Mouse (Mus musculus) lung, postnatal 25 days (tissue): ENCODE results near the gene Nt5c.
A peak's percentile ranks its signal among the peaks of the same experiment; 100 is the strongest.
"Not testable (repeated sequence)": the region's sequence is repeated elsewhere in the genome, so short reads cannot be mapped to it uniquely, and the experiment has no call there.

Experiments used
- DNase-seq: peaks from one replicate; pipeline ENCODE4 v3.0.0; 2022; ENCODE audit warnings: low spot score

Nt5c gene

DNA sequence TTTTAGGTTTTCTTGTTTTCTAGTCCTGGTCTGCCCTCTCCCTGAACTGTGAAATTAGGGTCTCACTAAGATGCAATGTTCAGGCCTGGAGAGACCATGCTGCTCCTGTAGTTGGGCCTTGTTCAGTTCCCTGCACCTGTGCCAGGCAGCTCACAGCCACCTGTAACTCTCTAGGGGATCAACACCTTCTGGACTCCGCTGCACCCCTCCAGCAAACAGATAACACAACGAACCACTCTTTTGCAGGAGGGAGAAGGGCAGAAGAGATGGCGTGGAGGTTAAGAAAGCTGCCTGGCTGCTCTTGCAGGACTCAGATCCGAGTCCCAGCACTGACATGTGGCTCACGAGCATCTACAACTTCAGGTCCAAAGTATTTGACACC lies 18.8 kb upstream of the Nt5c start:
- DNase-seq = no peak

DNA sequence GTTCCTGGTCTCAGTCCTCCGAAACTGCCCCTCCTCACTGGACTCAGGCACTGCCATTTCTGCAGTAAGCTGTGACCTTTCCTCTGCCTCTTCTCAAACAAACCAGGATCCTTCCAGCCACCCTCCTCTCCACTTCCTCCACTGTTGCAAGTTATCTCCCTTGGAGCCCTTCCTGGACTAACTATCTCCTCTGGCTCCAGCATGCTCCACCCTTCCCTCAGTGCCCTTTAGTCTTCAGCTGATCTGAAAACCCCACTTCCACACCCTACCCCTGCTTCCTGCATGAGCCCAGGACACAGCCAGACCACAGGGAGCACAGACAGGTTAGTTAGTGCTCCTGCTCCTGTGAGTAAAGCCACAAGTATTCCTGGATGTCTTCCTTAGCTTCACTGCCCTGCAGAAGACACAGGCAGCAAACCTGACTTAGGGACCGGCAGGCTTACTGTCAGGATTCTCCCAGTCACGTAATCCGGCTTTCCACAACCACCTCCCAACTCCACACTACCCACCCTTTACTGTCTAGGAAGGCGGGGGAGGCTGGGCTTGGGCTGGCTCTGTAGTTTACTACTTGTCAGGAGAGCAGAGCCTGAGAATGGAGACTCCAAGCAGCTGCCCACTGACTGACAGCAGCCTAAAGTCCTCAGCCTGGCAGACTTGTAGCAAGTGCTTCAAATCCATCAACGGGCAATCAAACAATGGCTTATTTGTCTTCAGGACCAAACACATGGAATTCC lies 18.3 kb upstream of the Nt5c start:
- no peak for DNase-seq

DNA sequence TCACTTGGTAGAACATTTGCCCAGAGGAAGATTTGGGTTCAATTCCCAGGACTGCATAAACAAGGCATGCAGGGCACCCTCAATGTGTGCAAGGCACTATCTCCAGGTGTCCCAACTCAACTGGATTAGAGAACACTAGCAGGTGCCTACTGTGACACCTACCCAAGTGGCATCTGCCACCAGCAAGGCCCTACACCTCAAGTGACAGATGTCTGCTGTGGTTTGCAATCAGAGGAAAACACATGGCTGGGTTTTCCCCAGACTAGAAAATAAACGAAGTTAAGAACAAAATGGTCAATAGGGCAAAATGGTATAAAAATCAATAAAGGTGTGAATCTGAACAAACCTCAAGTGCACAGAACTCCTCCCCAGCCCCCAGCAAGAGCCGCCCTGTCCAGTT lies 16.4 kb upstream of the Nt5c start:
- DNase-seq = peak; percentile 11

DNA sequence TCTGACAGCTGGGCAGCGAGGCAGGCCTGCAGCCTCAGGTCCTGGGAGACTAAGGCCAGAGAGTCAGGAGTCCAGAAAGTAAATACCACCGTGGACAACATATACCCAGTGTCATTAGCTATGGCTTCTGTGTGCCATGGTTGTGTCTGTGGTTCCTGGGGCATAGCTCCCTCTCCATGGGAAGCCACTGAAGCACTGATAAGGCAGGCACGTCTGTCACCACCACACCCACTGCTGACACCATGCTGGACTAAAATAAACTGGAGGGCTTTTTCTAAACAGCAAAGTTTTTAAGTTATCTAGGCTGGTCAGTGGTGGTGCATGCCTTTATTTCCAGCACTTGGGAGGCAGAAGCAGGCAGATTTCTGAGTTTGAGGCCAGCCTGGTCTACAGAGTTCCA lies 14.9 kb upstream of the Nt5c start:
- no peak for DNase-seq

DNA sequence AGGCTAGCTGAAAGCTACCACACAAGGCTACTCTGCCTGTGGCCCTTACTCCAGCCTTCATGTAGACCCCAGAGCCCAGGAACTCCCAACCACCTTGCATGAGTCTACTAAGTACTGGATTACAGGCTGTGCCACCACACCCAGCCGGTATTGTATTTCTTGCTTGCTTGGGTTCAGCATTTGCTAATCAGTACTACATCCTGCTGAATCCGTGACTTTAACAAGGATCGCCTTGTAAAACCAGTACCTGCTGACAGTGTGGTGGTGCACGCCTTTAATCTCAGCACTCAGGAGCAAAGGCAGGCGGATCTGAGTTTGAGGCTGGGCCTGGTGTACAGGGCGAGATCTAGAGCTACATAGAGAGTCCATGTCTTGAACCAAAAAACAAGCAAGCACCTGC lies 11.0 kb upstream of the Nt5c start:
- no peak for DNase-seq

DNA sequence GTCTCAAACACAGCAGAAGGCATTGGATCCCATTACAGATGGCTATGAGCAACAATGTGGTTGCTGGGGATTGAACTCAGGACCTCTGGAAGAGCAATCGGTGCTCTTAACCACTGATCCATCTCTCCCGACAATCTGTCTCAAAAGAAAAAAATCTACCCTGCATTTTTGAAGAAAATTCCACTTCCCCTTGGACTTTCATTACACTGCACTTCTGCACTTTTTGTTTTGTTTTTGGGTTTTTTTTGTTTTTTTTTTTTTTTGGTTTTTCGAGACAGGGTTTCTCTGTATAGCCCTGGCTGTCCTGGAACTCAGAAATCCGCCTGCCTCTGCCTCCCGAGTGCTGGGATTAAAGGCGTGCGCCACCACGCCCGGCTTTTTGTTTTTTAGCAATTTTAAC lies 4.9 kb upstream of the Nt5c start:
- DNase-seq = not testable (repeated sequence)

DNA sequence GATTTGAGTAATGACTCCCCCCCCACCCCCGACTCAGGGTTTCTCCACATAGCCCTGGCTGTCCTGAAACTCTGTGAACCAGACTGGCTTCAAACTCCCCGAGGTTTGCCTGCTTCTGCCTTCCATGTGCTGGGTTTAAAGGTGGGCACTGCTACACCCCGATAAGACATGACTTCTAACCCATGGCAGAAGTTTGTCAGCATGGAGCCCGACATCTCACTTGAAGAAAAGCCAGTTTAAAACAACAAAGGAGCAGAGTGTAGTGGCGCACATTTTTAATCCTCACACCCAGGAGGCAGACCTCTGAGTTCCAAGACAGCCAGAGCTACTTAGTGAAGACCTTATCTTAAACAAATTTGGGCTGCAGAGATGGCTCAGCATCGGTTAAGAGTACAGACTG lies 725 bp upstream of the Nt5c start:
- no peak for DNase-seq

DNA sequence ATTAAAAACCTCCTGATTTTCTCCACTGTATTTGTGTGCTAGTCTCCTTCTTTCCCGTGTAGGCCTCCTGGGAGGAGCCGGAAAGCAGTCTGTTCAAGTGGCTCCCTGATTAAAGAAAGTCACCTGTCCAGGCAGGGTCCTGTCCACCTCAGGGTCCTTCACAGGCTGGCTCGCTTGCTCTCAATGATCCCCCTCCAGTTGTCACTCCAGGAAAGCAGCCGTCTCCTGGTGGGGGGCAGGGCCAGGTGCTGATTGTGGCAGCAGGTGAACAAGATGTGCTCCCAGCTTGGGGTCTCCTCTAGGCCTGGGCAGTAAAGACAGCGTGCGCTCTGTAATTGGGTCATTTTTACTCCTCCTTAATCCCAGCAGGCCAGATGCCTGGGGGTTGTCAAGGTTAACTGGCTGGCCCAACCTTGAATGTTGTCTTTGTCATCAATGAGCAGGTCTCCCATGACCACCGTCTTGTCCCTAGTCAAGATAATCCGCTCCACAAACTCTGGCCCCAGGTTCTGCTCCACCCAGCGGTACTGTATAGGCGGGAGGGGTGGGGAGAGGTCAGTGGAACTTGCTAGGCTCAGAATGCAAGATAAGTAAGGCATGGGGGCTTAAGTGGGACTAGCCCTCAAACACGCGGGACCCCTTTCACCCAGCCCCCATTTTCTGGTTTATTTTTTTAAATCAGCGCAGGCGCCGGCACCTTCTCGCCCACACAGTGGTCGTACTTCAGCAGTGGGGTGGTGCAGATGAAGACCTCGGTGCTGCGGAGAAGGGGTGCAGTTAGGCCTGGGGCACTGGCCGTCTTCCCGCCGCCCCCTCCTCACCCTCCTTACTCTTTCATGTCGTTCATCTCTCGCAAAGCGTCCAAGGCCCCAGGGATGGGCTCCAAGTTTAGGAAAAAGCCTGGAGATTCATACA lies 964 bp downstream of the Nt5c start:
- DNase-seq = no peak

DNA sequence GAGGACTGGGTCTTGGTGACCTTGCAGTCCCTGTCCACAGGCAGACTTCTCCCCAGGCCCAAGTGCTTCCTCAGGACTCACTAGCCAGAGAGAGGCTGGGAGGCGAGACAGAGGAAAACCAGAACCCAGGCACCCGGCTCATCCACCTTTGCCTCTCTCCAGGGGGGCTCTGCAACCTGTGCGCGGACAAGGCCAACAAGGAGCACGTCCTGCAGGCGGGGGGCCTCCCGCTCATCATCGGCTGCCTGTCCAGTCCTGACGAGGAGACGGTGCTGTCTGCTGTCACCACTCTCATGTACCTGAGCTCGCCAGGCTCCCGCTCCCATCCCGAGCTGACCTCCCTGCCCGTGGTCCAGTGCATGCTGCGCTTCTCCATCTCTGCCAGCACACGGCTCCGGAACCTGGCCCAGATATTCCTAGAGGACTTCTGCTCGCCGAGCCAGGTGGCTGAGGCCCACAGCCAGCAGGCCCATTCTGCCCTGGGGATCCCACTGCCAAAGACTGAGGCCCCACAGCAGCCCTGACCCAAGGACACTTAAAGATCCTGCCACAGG lies 3.0 kb downstream of the Nt5c start:
- no peak for DNase-seq

DNA sequence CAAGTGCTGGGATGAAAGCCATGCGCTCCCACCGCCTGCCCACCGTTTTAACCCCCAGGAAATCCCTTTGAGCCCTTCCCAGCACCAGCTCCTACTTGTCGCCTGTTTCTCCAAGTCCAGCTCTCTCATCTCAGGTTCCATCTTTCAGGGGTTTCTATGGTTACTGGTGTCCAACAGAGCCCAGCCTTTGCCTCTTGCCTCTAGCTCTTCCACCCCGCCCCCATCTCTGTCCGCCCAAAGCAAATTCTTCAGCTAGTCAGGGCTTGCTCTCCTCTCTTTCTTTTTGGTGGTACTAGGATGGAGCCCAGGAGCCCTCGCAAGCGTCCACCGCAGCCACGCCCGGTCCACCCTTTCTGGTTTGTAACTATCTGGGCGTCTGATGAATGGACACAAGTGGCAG lies 6.5 kb downstream of the Nt5c start:
- DNase-seq = no peak

DNA sequence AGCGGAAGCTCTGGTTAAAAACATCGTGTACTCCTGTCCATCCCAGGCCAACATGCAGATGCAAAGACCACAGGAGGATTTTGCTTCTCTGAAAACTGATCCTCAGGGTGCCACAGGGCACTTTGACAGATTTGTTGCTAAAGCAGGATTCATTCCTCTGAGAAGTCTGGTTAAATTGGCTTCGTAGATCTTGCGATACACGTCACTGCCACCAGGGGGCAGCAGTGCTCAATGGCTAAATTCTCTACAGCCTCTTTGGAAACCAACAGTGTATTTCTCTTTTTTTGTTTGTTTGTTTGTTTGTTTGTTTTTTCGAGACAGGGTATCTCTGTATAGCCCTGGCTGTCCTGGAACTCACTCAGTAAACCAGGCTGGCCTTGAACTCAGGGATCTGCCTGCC lies 7.9 kb downstream of the Nt5c start:
- peak; percentile 64 for DNase-seq

DNA sequence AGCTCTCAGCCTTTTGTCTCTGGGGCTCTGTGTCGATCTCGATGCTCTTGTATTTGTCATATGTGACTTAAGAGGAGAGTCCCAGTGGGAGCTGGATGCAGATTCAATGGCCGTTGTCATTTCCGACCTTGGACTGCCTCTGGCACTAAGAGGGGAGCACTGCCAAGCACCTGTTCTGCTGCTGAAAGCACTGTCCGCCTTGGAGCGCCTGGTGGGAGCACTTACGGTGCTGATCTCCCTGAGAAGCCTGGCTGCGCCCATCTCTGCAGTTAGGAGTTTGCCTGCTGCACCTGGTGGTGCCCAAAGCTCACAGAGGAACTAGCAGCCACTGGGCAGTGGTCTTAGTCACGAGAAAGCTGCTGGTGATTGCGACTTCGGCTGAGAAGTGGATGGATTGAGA lies 8.4 kb downstream of the Nt5c start:
- DNase-seq = no peak

DNA sequence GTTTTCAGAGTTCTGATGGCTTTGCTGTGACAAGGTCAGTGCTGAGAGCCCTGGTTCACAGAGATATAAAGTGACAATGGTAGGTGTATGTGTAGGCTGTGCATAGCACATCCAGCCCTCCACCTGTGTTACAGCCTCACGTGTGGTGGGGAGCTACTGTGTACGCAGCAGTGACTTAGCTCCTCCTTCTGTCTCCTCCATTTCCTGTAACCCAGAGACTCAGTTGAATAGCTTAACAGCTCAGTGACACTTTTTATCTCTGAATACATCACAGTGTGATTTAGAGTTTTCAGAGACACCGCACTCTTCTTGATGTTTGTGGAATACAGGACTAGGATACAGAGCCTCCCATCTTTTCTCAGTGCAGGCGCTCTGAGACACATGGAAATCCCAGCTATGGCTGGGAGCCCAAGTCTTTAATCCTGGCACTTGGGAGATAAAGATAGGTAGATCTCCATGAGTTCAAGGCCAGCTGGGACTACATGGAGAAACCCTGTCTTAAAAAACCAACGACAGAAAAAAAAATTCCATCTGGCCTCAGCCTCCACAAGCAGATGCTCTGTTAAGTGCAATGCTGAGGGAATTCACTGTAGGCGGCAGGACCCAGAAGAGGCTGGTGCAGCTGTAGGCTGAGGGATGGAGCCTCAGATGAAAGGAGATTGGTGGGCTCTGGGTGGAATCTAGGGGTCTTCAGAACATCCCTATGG lies 10.0 kb downstream of the Nt5c start:
- no peak for DNase-seq

DNA sequence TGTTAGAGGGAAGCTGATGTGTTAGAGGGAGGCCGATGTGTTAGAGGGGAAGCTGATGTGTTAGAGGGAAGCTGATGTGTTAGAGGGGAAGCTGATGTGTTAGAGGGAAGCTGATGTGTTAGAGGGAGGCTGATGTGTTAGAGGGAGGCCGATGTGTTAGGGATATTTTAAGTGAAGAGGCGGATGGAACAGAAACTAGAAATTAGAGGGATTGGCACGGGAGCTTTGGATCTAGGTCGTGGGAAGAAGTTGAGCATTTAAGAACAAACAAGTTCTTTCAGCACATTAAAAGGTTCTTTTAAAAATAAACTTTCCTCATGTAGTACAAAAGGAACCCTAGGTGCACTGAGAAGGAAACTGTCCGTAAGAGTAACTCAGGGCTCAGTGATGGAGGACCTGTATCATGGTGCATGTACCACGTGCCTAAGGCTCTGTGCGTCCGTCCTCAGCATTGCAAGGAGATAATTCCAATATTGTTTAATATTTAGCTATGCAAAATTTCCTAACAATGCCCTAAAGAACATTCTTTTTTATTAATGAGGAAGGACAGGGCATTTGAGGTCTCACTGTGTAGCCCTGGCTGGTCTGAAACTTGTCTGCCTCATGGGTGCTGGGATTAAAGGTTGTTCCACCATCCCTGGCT lies 13.2 kb downstream of the Nt5c start:
- no peak for DNase-seq

DNA sequence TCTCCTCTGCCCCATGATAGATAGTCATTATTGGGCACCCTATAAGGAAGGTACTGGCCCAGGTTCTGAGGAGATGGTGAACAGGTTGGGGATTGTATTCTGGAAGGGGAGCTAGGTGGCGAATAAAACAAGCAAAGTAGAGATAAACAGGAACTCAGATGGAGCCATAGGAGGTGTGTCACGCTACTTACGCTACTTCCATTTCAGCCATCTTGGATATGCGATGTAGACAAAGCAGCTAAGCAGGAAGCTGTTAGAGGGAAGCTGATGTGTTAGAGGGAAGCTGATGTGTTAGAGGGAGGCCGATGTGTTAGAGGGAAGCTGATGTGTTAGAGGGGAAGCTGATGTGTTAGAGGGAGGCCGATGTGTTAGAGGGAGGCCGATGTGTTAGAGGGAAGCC lies 14.3 kb downstream of the Nt5c start:
- not testable (repeated sequence) for DNase-seq

DNA sequence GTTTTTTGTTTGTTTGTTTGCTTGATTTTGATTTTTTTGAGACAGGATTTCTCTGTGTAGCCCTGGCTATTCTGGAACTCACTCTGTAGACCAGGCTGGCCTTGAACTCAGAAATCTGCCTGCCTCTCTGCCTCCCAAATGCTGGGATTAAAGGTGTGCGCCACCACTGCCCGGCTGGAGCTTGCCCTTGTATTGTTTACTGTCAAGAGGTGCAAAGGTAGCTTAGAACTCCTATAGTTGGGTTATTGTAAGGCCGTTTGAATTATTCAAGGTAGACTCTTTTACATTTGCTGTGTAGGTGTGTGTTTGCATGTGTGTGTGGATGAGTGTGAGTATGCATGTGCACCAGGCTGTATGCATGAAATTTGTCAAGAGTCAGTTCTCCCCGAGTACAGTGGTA lies 15.0 kb downstream of the Nt5c start:
- DNase-seq = not testable (repeated sequence)

DNA sequence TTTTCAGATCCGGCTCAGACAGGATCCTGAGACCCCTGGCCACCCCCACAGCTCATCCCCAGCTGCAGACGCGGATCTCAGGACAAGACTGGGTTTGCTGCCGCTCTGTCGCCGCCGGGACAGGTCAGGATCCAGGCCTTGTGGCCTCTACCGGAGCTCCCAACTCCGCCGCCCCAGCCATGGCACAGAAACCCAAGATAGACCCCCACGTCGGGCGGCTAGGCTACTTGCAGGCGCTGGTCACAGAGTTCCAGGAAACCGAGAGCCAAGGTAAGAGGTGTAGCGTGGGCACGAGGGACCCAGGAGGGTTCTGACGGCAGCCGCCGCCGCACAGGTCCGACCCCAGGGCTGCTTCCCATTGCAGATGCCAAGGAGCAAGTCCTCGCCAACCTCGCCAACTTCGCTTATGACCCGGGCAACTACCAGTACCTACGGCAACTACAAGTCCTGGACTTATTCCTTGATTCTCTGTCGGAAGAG lies 15.9 kb downstream of the Nt5c start:
- DNase-seq = no peak

DNA sequence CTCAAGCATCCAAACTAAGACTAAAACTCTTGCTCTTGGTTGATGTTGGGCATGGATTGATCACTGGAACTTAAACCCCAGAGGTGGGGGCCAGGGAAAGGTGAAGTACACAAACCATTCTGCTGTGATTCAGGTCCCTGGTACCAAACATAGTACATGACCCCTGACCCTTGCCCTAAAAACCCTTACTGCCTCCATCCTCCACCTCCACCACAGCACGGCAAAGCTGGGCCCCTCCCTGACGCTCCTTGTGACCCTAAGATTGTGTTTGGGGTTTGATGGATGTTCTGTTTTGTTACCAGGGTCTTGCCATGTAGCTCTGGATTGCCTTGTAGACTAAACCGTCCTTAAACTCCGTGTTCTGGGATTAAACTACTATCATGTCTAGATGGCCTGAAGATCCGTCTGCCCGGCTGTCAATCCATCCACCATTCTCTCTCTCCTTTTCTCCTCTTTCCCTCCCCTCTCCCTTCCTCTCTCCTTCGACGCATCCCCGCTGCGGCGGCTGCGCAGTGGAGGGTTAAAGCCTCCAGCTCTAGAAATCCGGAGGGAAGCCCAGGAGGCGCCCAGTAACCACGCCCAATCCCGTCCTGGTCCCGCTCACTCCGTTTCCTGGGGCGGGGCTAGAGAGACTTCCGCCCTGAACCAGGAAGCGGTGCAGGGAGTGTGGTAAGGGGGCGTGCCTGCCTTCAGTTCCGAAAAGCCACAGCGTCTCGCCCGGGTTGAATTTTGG lies 16.5 kb downstream of the Nt5c start, which contains the start of gene Armc7:
Gene Armc7 (plus strand): TSS at position 643 of the 733 bp plus-strand sequence.
- peak; percentile 96 for DNase-seq

DNA sequence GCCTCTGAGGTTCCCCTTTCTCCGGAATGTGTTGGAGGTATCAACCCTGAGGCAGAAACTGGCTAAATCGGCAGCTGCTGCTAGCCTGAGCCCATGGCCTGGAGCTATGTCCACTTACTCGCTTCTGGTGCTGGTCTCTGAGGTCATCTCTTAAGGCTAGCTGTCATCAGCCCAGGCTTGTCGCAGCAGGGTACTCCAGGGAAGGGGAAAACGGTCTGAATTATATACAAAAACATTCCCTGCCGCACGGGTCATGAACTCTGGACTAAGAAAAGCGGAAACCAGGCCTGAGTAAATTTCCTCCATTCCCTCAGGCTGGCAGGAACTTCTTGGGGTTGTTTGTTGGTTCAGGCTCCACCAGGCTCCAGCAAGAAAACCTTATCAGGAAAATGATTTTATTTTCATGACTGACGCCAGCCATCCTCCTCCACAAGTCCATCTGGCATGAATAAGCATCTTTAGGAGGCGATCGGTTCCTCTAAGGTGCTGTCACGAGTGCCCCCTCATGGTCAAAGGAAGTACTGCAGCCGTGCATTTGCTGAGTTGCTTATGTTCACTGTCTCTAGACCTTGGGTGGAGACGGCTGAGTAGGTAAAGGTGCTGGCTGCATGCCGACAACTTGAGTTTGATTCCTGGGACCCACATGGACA lies 17.9 kb downstream of the Nt5c start:
- peak; percentile 94 for DNase-seq

DNA sequence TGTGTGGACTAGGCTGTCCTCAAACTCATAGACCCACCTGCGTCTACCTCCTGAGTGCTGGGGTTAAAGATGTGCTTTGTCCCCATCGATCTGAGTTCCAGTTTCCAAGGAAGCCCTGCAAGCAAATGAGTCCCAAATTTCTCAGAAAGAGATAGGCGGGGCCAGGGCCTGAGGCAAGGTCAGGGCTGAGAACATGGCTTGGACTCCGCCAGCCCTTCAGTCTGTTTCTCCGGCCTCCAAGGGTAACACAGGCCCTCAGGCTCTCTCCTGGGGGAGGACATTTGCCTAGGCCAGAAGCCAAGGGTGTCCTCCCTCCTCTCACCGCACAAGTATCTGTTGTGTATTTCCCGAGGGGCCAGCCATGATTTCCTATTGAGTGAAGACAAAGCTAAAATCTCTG lies 19.5 kb downstream of the Nt5c start:
- DNase-seq = no peak

DNA sequence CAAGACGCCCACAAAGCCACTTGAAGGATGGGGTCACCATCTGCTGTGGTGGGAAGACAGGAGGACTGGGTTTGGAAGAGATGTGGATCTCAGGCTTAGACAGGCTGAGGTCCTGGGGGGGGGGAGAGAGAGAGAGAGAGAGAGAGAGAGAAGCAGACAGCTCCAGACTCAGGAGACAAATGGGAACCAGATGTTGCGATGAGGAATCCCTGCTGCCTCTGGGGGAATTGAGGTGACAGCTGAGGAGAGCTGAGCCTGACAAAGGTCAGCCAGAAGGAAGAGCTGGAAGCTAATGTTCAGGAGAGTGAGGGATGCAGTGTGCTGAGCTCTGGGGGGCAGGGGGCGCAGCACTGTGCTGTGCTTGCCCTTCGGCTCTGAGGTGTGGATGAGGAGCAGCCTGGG lies 24.4 kb downstream of the Nt5c start:
- no peak for DNase-seq
